Mouse (Mus musculus) CD8-positive naive resting alpha-beta T cell, adult 2 months (primary cell): Measurements from ENCODE around the gene Psg25.
"Not testable (repeated sequence)": the region's sequence is repeated elsewhere in the genome, so short reads cannot be mapped to it uniquely, and the experiment has no call there.

Experiments
- DNase-seq, 2 experiments: peaks; one replicate each; pipeline ENCODE4 v3.0.0; 2022; ENCODE audit warnings: low read depth in 2 of 2, low spot score in 2 of 2

Gene Psg25

GRCm38 (mm10) chr7:18532169-18532568 lies at the start of gene Psg25:
Gene Psg25, minus strand, starts transcription at chr7:18532269.
- DNase-seq, result no peak

GRCm38 (mm10) chr7:18567205-18567604 lies 35.1 kb upstream of the Psg25 start, which contains the start of gene Psg27:
Gene Psg27, minus strand, starts transcription at chr7:18567305.
- no peak for DNase-seq

GRCm38 (mm10) chr7:18559850-18560249 lies 27.8 kb upstream of the Psg25 start:
- no peak for DNase-seq

GRCm38 (mm10) chr7:18555751-18556150 lies 23.7 kb upstream of the Psg25 start:
- DNase-seq, result not testable (repeated sequence)

GRCm38 (mm10) chr7:18533420-18533819 lies 1.4 kb upstream of the Psg25 start:
- no peak for DNase-seq

GRCm38 (mm10) chr7:18524668-18525067 lies 7.4 kb downstream of the Psg25 start:
- no peak for DNase-seq

- DNase-seq, result not testable (repeated sequence)
These were observed 19.2 kb downstream of the Psg25 start for GRCm38 (mm10) chr7:18512848-18513247.

GRCm38 (mm10) chr7:18512417-18512816 lies 19.7 kb downstream of the Psg25 start:
- DNase-seq, result not testable (repeated sequence)

- no peak for DNase-seq
These were observed 20.6 kb downstream of the Psg25 start for GRCm38 (mm10) chr7:18511479-18511878.

GRCm38 (mm10) chr7:18484077-18484476 lies 48.0 kb downstream of the Psg25 start, which contains the start of gene Psg26:
Gene Psg26, minus strand, starts transcription at chr7:18484177.
- no peak for DNase-seq
